Mouse (Mus musculus): ENCODE results near the gene Slc15a2.

The Slc15a2 gene

GRCm38 (mm10) chr16:36751979-36752378 is 32.8 kb downstream of the Slc15a2 start:
- no peak for DNase-seq (ENCODE audit: low spot score in 2 of 2)

- DNase-seq (ENCODE audit: low spot score in 2 of 2): no peak
Measured at GRCm38 (mm10) chr16:36747767-36748166, 37.0 kb downstream of the Slc15a2 start.

DNA sequence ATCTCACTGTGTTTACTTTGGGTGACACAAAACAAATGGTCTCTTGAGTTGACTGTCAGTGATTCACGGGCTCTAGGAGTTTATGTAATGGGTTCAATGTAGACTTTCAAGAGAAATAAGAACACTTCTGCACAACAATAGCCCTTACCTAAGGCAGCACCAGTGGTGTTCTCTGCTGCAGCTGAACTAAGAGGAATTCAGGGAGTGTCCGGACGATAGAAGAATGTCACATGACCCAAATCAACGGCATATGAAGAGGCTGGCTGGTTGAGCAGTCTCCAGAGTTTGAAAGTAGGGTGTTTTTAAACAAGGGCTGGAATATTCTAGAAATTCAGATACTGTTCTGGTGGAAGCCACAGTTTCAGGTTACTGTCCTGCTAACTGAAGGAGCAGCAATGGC is 37.7 kb downstream of the Slc15a2 start:
- no peak for DNase-seq (ENCODE audit: low spot score in 2 of 2)

GRCm38 (mm10) chr16:36743580-36743979 is 41.2 kb downstream of the Slc15a2 start:
- no peak for DNase-seq (ENCODE audit: low spot score in 2 of 2)

DNA sequence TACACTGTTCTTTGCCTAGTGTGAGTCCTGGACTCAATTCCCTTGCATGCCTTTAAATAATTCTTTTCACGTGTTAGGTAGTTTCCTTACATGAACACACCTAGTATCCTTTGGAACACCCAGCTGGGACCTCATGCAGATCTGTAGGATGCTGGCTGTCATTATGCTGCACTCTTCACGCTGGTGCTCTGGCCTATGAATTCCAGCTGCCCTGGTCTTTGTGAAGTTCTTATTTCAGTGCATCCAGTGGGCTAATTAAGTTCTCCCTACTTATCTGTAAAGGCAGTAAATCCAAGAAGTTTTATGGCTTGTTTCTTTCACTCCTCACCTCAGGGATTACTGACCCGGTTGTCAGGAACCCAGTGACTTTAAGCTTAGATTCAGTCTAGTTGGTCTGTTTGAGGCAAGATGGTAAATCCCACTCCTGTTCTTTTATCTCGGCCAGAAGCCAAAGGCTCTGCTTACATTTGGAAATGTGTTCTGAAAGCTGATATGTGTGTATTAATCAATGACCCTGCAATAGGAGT is 45.3 kb downstream of the Slc15a2 start:
- no peak for DNase-seq (ENCODE audit: low spot score in 2 of 2)

DNA sequence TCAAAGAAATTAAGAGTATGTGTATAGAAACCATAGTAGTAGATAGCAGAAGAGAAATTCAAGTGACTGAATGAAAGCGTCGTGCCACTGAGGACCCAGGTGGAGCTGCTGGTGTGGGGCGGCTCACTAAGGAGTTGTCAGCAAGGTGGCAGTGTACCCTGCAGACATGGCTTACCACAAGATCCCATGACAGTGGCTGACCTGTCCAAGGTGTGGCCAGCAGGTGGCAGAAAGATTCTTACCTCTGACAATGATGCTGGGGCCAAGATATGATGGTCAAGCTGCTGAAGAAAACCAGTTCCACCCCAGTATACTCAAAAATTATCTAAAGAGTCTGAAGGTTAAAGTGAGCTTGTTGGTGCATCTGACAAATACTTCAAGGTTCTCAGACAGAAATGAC is 49.3 kb downstream of the Slc15a2 start:
- no peak for DNase-seq (ENCODE audit: low spot score in 2 of 2)

DNA sequence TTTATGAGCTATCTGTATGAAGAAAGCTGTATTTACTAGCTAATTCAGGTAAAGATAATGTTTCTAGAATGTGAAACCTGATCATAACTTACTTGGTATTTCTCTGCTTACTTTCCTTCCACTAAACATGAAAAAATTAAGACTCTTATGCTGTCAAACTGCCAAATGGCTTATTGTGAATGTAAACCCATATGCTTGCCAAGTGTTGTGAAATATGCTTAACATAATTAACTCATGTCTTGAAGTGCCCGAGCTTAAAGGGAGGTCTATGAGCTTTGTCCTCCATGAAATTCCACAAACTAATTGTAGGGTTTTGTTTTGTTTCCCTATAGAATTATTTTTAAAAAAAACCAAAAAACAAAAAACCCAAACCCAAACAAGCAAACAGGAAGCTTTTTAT is 50.9 kb downstream of the Slc15a2 start:
- DNase-seq (ENCODE audit: low spot score in 2 of 2): no peak

DNA sequence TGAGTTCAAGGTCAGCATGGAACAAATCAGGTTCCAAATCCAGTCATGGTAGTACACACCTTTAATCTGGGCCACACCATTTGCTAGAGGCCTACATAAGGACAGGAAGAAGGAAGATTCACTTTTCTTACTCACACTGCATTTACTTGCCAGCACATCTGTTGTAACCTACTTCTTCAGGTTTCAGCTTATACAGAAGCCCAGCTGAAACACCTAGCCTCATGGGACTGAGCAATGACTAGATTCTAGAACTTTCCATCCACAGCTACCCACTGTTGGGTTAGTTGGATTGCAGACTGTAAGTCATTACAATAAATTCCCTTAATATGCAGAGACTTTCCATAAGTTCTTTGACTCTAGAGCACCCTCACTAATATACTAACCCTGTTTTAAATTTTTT is 52.2 kb downstream of the Slc15a2 start:
- DNase-seq (ENCODE audit: low spot score in 2 of 2): no peak

GRCm38 (mm10) chr16:36728959-36729358 is 55.8 kb downstream of the Slc15a2 start:
- no peak for DNase-seq (ENCODE audit: low spot score in 2 of 2)

DNA sequence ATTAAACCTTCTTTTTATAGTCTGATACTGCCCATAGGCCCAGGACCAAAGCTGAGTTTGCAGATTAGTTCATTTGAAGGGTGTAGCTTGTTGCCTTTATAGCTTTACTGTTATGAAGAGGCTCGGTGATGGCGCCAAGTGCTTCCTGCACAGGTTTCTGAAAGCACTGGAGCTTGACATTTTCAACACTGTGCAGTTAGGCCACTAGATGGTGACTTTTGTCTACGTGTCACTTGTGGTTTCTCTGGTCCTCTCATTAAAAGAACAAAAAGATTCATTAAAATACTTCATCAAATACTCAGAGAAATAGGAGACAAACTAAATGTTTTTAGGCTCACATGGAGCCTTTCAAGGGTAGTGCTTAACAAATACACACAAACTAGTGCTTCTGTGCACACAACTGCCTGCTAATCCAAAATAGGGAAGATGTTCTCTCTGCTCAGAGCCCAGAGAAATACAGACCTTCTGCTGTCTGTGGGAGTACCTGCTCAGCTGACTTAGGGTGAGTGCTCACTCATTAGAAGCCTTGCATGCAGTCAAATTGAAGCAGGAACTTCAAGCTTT is 60.8 kb downstream of the Slc15a2 start:
- no peak for DNase-seq (ENCODE audit: low spot score in 2 of 2)

DNA sequence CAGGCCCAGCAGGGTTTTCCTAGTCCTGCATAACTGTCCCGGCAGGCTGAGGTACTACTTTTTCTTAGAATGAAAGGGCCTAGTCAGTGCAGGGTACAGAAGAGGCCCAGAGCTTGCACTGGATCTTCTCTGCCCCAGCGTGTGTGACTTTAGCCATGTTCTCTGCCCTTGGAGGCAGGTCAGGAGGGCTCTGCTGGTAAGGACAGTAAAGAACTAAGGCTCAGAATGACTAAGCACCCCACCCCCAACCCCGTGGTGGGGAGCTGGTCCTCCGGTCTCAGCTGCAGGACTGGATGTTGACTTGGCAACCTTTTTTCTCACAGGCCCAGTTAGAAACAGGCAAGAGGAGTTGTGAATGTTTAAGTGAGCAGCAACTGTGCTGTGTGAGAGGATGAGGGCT is 62.0 kb downstream of the Slc15a2 start:
- no peak for DNase-seq (ENCODE audit: low spot score in 2 of 2)

DNA sequence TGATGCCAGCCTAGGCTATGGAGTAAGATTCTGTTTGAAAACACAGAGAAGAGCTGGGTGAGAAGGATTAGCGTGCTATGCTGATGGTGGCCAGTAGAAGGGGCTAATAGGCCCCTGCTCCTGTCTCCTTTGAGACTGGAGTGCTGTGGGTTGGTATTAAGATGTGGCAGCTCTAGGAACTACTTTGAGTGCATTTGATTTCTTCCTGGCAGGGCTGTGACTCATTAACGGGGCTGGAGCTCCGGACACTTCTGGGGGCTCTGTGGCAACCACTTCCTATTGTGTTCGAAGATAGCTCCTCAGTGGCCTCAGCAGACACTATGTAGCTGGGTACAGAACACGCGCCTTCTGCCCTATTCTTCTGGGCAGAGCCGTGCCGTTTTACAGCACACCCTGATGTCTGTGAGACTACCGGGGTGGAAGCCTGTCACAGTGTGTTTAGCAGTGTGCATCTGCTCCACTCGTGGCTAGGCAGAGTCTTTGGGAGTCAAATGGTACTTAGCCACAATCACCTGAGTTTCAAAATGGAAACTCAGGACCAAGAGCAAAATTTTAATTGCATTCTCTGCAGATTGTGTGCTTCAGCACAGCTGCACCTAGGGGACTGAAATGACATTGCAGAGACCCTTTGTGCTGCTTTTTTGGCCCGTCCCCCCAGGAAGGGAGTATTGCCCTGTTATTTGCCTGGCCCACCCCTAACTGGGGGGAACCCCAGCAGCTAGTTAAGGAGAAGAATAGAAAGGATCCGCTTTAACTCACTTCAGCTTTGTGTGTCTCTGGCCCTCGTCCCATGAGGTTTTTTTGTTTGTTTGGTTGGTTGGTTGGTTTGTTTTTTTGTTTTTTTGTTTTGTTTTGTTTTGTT is 64.3 kb downstream of the Slc15a2 start:
- DNase-seq (ENCODE audit: low spot score in 2 of 2): no peak

- no peak for DNase-seq (ENCODE audit: low spot score in 2 of 2)
Measured at GRCm38 (mm10) chr16:36718637-36719036, 66.1 kb downstream of the Slc15a2 start.

DNA sequence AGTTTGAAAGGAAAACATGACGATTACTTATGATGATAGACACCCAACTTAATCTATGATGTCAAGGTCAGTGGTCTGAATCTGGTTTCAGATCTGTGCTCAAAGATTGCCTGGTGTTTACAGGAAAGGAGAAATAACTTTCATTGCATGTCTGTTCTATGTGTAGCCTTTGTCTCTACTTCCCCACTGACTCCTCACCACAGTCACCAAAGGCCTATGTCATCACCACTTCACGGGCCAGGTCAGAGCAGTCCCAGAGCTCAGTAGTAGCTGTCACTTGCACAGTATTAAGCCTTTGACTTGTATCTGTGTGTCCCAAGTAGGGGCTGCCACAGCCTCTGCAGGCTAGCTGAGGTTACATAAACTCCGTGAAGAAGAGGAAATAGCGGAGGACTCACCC is 67.3 kb downstream of the Slc15a2 start:
- DNase-seq (ENCODE audit: low spot score in 2 of 2): no peak

- DNase-seq (ENCODE audit: low spot score in 2 of 2): no peak
Measured at GRCm38 (mm10) chr16:36711760-36712159, 73.0 kb downstream of the Slc15a2 start.

DNA sequence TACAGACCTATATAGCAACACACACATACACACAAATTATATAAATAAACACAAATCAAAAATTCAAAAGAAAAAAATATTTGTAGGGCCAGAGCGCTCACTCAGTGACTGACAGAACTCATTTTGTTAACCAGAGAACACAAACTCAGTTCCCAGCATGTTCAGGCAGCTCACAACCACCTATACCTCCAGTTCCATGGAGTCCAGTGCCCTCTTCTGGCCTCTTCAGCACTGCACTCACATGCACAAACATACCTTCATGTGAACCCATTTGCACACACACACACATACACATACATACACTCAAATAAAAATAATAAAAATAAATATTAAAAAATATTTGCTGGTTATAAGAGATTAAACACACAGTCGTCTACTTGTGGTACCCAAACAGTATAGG is 74.0 kb downstream of the Slc15a2 start:
- no peak for DNase-seq (ENCODE audit: low spot score in 2 of 2)

GRCm38 (mm10) chr16:36709405-36709804 is 75.4 kb downstream of the Slc15a2 start:
- no peak for DNase-seq (ENCODE audit: low spot score in 2 of 2)

DNA sequence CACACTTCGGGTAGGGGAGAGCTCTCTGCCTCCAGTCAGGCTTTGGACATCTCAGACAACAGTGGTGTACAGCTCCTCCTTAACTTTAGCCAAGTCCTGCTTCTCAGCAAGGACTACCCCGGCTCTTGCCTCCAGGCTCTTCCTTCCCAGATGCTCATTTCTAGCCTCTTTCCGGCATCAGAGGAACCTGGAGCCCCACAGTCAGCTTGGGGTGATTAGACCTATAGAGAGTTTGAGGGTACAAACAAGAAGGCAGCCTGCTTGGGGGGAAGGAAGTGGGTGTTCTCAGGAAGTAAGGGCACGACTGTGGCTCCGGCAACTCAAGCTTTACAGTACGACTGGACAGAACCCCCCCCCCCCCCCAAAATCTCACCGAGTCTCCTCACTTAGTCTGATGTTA is 76.0 kb downstream of the Slc15a2 start:
- no peak for DNase-seq (ENCODE audit: low spot score in 2 of 2)

- DNase-seq (ENCODE audit: low spot score in 2 of 2): peak; percentile 31
Measured at GRCm38 (mm10) chr16:36707702-36708423, 76.9 kb downstream of the Slc15a2 start.

DNA sequence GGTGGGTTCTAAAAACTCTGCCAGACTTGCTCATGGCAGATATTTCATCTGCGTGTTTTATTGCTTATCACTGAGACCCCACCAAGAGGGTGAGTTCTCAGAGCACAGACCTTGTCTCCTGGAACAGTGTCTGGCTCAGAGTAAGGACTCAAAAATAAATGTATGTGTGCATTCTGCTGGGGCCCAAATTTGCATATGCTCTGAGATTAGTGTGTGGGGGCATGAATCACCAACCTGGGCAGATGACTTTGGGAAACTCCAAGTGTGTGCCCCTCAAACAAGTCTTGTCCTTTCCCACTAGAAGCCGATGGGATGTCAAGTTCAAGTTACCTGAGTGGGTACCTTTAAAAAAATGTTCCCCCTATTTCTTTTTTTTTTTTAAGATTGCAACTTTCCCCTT is 84.3 kb downstream of the Slc15a2 start:
- DNase-seq (ENCODE audit: low spot score in 2 of 2): no peak
